Mouse (Mus musculus): Measurements from ENCODE around the gene Srrm1.

- no peak for TF ChIP-seq CTCF (IDR thresholded peaks at IDR 0.05; ENCODE audit: borderline replicate concordance, insufficient read depth, low read length)
- no peak for TF ChIP-seq POLR2A (IDR thresholded peaks at IDR 0.05; ENCODE audit: low read depth, low read length)
These were observed 2.9 kb upstream of the Srrm1 start for GRCm38 (mm10) chr4:135355886-135356550.
